Mouse (Mus musculus) thymus, postnatal 10 days (tissue): ENCODE data around the gene Col12a1.

ENCODE experiments used
- DNase-seq, 2 experiments: peaks; one replicate each; pipeline ENCODE4 v3.0.0; 2021; ENCODE audit warnings: low spot score in 2 of 2

Gene Col12a1

GRCm38 (mm10) chr9:79605722-79606121 is 112.9 kb downstream of the Col12a1 start:
- DNase-seq, result no peak

GRCm38 (mm10) chr9:79604546-79604945 is 114.1 kb downstream of the Col12a1 start:
- no peak for DNase-seq

- DNase-seq, result no peak
Measured at GRCm38 (mm10) chr9:79603448-79603847, 115.2 kb downstream of the Col12a1 start.

GRCm38 (mm10) chr9:79600237-79600570 is 118.4 kb downstream of the Col12a1 start:
- DNase-seq, result no peak

GRCm38 (mm10) chr9:79599395-79600236 is 119.0 kb downstream of the Col12a1 start:
- DNase-seq, result no peak

GRCm38 (mm10) chr9:79598578-79598977 is 120.1 kb downstream of the Col12a1 start:
- no peak for DNase-seq

- no peak for DNase-seq
Measured at GRCm38 (mm10) chr9:79586415-79587195, 132.0 kb downstream of the Col12a1 start.

- no peak for DNase-seq
Measured at GRCm38 (mm10) chr9:79566838-79567237, 151.8 kb downstream of the Col12a1 start.

GRCm38 (mm10) chr9:79553297-79553696 is 165.3 kb downstream of the Col12a1 start:
- no peak for DNase-seq
